Mouse (Mus musculus) MEL (cell line): Measurements from ENCODE around the gene Kcnmb2. TPM values are rescaled to one million over a fixed set of nuclear protein-coding genes. Genes with fewer than 3 reads are reported as not detected.

Experiments
- DNase-seq: peaks from one replicate; pipeline ENCODE4 v3.0.0; 2011; ENCODE audit warnings: low read depth, low spot score
- H3K27ac ChIP-seq: 2 replicates; pipeline ENCODE4 v1.5.1; 2012; ENCODE audit warnings: low read depth, mild to moderate bottlenecking, control low read depth, low read length, moderate library complexity; ENCODE audit not compliant: control insufficient read depth
- H3K27me3 ChIP-seq, 2 experiments: fragments of 150-350 bp in 1 of 2; sonication (generic) in 1 of 2; 2 replicates each; pipeline ENCODE4 v1.6.1; 2012; ENCODE audit warnings: low read length in 2 of 2, mild to moderate bottlenecking in 2 of 2, improper control_type of control experiment in 1 of 2, moderate library complexity in 1 of 2; ENCODE audit not compliant: insufficient read depth in 2 of 2, control insufficient read depth in 1 of 2
- H3K36me3 ChIP-seq, 2 experiments: 2 replicates each; pipeline ENCODE4 v1.6.1; 2012 to 2014; ENCODE audit warnings: low read length in 2 of 2, improper control_type of control experiment in 1 of 2, inconsistent platforms in 1 of 2, mild to moderate bottlenecking in 1 of 2; ENCODE audit not compliant: insufficient read depth in 2 of 2, control insufficient read depth in 1 of 2
- H3K4me1 ChIP-seq, 2 experiments: fragments of 150-350 bp in 1 of 2; sonication (generic) in 1 of 2; 2 replicates each; pipeline ENCODE4 v1.6.1; 2012; ENCODE audit warnings: low read length in 2 of 2, improper control_type of control experiment in 1 of 2, mild to moderate bottlenecking in 1 of 2; ENCODE audit not compliant: insufficient read depth in 2 of 2, control insufficient read depth in 1 of 2
- H3K4me3 ChIP-seq, 2 experiments: fragments of 150-350 bp in 1 of 2; sonication (generic) in 1 of 2; 2 replicates each; pipeline ENCODE4 v1.5.1; 2012; ENCODE audit warnings: low read depth in 2 of 2, low read length in 2 of 2, mild to moderate bottlenecking in 2 of 2, moderate library complexity in 2 of 2, control low read depth in 1 of 2, improper control_type of control experiment in 1 of 2; ENCODE audit not compliant: control insufficient read depth in 1 of 2, insufficient read depth in 1 of 2
- H3K79me2 ChIP-seq: 2 replicates; pipeline ENCODE4 v1.6.1; 2012; ENCODE audit warnings: mild to moderate bottlenecking, low read length, moderate library complexity; ENCODE audit not compliant: control insufficient read depth, poor library complexity, insufficient read depth
- H3K9ac ChIP-seq: 2 replicates; pipeline ENCODE4 v1.6.1; 2012; ENCODE audit warnings: low read depth, mild to moderate bottlenecking, control low read depth, low read length, moderate library complexity; ENCODE audit not compliant: control insufficient read depth, poor library complexity, severe bottlenecking
- H3K9me3 ChIP-seq: fragments of 150-350 bp; sonication (generic); replicated peaks from 2 replicates; pipeline ENCODE4 v1.6.1; 2012; ENCODE audit warnings: mild to moderate bottlenecking, low read length, improper control_type of control experiment, moderate library complexity; ENCODE audit not compliant: insufficient read depth
- BHLHE40 ChIP-seq: IDR thresholded peaks from 2 replicates; pipeline ENCODE4 v1.6.1; 2012; ENCODE audit warnings: low read depth, mild to moderate bottlenecking, inconsistent platforms, low read length, improper control_type of control experiment, borderline replicate concordance
- CHD1 ChIP-seq: IDR thresholded peaks from 2 replicates; pipeline ENCODE4 v1.6.1; 2012; ENCODE audit warnings: low read depth, mild to moderate bottlenecking, inconsistent platforms, low read length, improper control_type of control experiment
- CHD2 ChIP-seq: IDR thresholded peaks from 2 replicates; pipeline ENCODE4 v1.6.1; 2011; ENCODE audit warnings: low read length, improper control_type of control experiment
- CTCF ChIP-seq, 3 experiments: IDR thresholded peaks in 2 of 3; conservative IDR thresholded peaks in 1 of 3; 2 replicates each; pipeline ENCODE4 v1.5.1; 2011 to 2012; ENCODE audit warnings: low read length in 3 of 3, low read depth in 2 of 3, mild to moderate bottlenecking in 2 of 3, improper control_type of control experiment in 1 of 3, inconsistent platforms in 1 of 3, mixed read lengths in 1 of 3, moderate library complexity in 1 of 3; ENCODE audit not compliant: control insufficient read depth in 1 of 3, insufficient read depth in 1 of 3, poor library complexity in 1 of 3, severe bottlenecking in 1 of 3
- ELF1 ChIP-seq: IDR thresholded peaks from 2 replicates; pipeline ENCODE4 v1.6.1; 2014; ENCODE audit warnings: low read depth, mild to moderate bottlenecking, inconsistent platforms, low read length, improper control_type of control experiment, moderate library complexity
- ETS1 ChIP-seq: IDR thresholded peaks from 2 replicates; pipeline ENCODE4 v1.6.1; 2012; ENCODE audit warnings: low read depth, mild to moderate bottlenecking, inconsistent platforms, low read length, improper control_type of control experiment, moderate library complexity
- GATA1 ChIP-seq: IDR thresholded peaks from 2 replicates; pipeline ENCODE4 v1.6.1; 2011; ENCODE audit warnings: low read depth, low read length, improper control_type of control experiment
- KAT2A ChIP-seq: conservative IDR thresholded peaks from 2 replicates; pipeline ENCODE4 v1.6.1; 2012; ENCODE audit warnings: low read depth, low read length, improper control_type of control experiment, inconsistent platforms
- MAFK ChIP-seq: IDR thresholded peaks from 2 replicates; pipeline ENCODE4 v1.6.1; 2011; ENCODE audit warnings: low read depth, mild to moderate bottlenecking, low read length, improper control_type of control experiment, borderline replicate concordance
- MAX ChIP-seq: IDR thresholded peaks from 2 replicates; pipeline ENCODE4 v1.6.1; 2011; ENCODE audit warnings: low read length, improper control_type of control experiment
- MAZ ChIP-seq: IDR thresholded peaks from 2 replicates; pipeline ENCODE4 v1.6.1; 2012; ENCODE audit warnings: low read depth, mild to moderate bottlenecking, inconsistent platforms, low read length, improper control_type of control experiment
- MYB ChIP-seq: IDR thresholded peaks from 2 replicates; pipeline ENCODE4 v1.6.1; 2011; ENCODE audit warnings: mild to moderate bottlenecking, low read depth, low read length, improper control_type of control experiment
- NELFE ChIP-seq: IDR thresholded peaks from 2 replicates; pipeline ENCODE4 v1.6.1; 2011; ENCODE audit warnings: low read depth, low read length, improper control_type of control experiment
- NRF1 ChIP-seq: IDR thresholded peaks from 2 replicates; pipeline ENCODE4 v1.6.1; 2014; ENCODE audit warnings: low read depth, mild to moderate bottlenecking, inconsistent platforms, low read length, improper control_type of control experiment, moderate library complexity; ENCODE audit not compliant: poor library complexity, insufficient read depth, severe bottlenecking
- POLR2AphosphoS2 ChIP-seq: IDR thresholded peaks from 2 replicates; pipeline ENCODE4 v1.6.1; 2011; ENCODE audit warnings: low read length, improper control_type of control experiment
- POLR2AphosphoS5 ChIP-seq: IDR thresholded peaks from 2 replicates; pipeline ENCODE4 v1.6.1; 2012; ENCODE audit warnings: low read depth, borderline replicate concordance, mild to moderate bottlenecking, inconsistent platforms, low read length, moderate library complexity, mixed read lengths
- SIN3A ChIP-seq: IDR thresholded peaks from 2 replicates; pipeline ENCODE4 v1.6.1; 2012; ENCODE audit warnings: low read length, improper control_type of control experiment, inconsistent platforms
- TAL1 ChIP-seq: IDR thresholded peaks from 2 replicates; pipeline ENCODE4 v1.6.1; 2012; ENCODE audit warnings: mild to moderate bottlenecking, inconsistent platforms, low read length, moderate library complexity, mixed read lengths
- TBP ChIP-seq: IDR thresholded peaks from 2 replicates; pipeline ENCODE4 v1.8.0; 2011; ENCODE audit warnings: low read depth, low read length, improper control_type of control experiment
- TCF12 ChIP-seq: IDR thresholded peaks from 2 replicates; pipeline ENCODE4 v1.6.1; 2014; ENCODE audit warnings: low read depth, mild to moderate bottlenecking, inconsistent platforms, low read length, improper control_type of control experiment, moderate library complexity
- UBTF ChIP-seq: IDR thresholded peaks from 2 replicates; pipeline ENCODE4 v1.6.1; 2012; ENCODE audit warnings: low read depth, mild to moderate bottlenecking, inconsistent platforms, low read length, improper control_type of control experiment, moderate library complexity, borderline replicate concordance; ENCODE audit not compliant: insufficient read depth
- USF1 ChIP-seq: IDR thresholded peaks from 2 replicates; pipeline ENCODE4 v1.6.1; 2014; ENCODE audit warnings: low read depth, mild to moderate bottlenecking, inconsistent platforms, low read length, improper control_type of control experiment, moderate library complexity
- USF2 ChIP-seq, 2 experiments: IDR thresholded peaks; 2 replicates each; pipeline ENCODE4 v1.6.1; 2011 to 2012; ENCODE audit warnings: improper control_type of control experiment in 2 of 2, low read length in 2 of 2, borderline replicate concordance in 1 of 2, inconsistent platforms in 1 of 2, low read depth in 1 of 2, mild to moderate bottlenecking in 1 of 2; ENCODE audit not compliant: insufficient read depth in 1 of 2
- ZKSCAN1 ChIP-seq: IDR thresholded peaks from 2 replicates; pipeline ENCODE4 v1.6.1; 2012; ENCODE audit warnings: low read depth, mild to moderate bottlenecking, inconsistent platforms, low read length, improper control_type of control experiment, moderate library complexity
- ZNF384 ChIP-seq: IDR thresholded peaks from 2 replicates; pipeline ENCODE4 v1.6.1; 2012; ENCODE audit warnings: low read depth, mild to moderate bottlenecking, inconsistent platforms, low read length, improper control_type of control experiment
- polyA plus RNA-seq, 2 experiments: library from polyadenylated mRNA; stranded (reverse) in 1 of 2; unstranded in 1 of 2; fragments of >175 nt in 1 of 2; fragments of >200 nt in 1 of 2; gene quantifications; 2 replicates each; pipeline versions ENCODE4 v1.2.1 to v1.2.4; 2012; ENCODE audit warnings: low replicate concordance in 2 of 2, low read depth in 1 of 2; ENCODE audit not compliant: insufficient read length in 2 of 2, insufficient read depth in 1 of 2, missing spikeins in 1 of 2
- total RNA-seq: library from RNA; depleted of rRNA; stranded (reverse); fragments of 300-350 nt; gene quantifications from 2 replicates; pipeline ENCODE4 v1.2.3, GENCODE M21; 2012

The Kcnmb2 gene
- total and polyA plus RNA-seq, 3 experiments = not detected

DNA sequence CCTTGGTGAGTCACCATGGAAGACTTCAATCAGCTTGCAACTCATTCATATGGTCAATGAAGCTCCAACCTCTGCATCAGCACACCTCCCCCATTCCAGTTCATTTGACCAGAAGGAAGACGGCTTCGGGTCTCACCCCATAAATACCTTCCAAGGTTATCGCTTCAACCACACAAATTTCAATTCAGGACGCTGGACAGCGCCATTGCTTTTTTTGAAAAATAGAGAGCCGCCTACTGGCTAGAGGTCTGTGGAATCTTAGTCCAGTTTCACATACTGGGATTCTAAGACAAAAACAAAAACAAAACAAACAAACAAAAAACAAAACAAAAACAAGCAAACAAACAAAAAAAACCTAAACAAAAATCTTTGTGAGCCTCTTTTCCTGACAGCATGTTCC, 39.2 kb downstream of the Kcnmb2 start:
- Histone ChIP-seq H3K4me3 (no peak overlapping the region), H3K9me3 (no peaks in the 10 kb centered on the region), H3K9ac (no peak overlapping the region), H3K27me3 (no peaks in the 10 kb centered on the region), H3K27ac (no peak overlapping the region), H3K36me3 (no peaks in the 10 kb centered on the region), H3K4me1 (no peaks in the 10 kb centered on the region), H3K79me2 (no peaks in the 10 kb centered on the region)
- no peak for DNase-seq
- TF ChIP-seq TAL1 (no peak), UBTF (no peak), TBP (no peak), KAT2A (no peak), MAFK (no peak), USF2 (IDR thresholded peaks at IDR 0.05; ENCODE audit: borderline replicate concordance in 1 of 2, insufficient read depth in 1 of 2, low read depth in 1 of 2, low read length in 2 of 2) (no peak), ETS1 (no peak), CTCF (IDR thresholded peaks at IDR 0.05 in 2 of 3, conservative IDR thresholded peaks at IDR 0.05 in 1 of 3; ENCODE audit: control insufficient read depth in 1 of 3, insufficient read depth in 1 of 3, low read depth in 2 of 3, low read length in 3 of 3, poor library complexity in 1 of 3, severe bottlenecking in 1 of 3) (no peak), NRF1 (no peak), CHD2 (no peak), CHD1 (no peak), MAZ (no peak), MAX (no peak)

DNA sequence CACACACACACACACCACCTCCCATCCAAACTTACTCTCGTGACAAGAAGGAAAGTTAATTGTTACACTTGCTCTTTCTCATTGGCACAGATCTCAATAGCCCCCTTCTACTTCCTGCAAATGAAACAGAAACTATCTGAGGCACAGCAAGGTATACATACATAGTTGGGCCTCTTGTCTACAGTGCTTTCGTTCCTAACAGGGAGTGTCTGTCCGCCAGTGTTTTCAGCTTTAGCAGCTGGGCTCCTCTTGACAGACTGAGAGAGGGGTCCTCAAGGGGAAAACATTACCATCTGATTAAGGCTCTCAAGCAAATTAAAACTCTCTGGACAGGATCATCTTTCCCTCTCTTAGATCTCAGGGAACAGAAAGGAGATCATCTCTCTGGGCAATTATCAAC, 51.9 kb downstream of the Kcnmb2 start:
- TF ChIP-seq GATA1 = no peak
- TF ChIP-seq ZNF384 = no peak
- TF ChIP-seq MYB = no peak
- no peak for TF ChIP-seq USF2 (IDR thresholded peaks at IDR 0.05; ENCODE audit: borderline replicate concordance in 1 of 2, insufficient read depth in 1 of 2, low read depth in 1 of 2, low read length in 2 of 2)
- TF ChIP-seq ELF1 = no peak
- no peak for TF ChIP-seq SIN3A
- TF ChIP-seq ZKSCAN1 = no peak
- no peak for TF ChIP-seq MAZ
- no peak for TF ChIP-seq NELFE
- no peak for TF ChIP-seq MAX
- TF ChIP-seq NRF1 = no peak
- TF ChIP-seq POLR2AphosphoS5 = no peak
- no peak for TF ChIP-seq CTCF (IDR thresholded peaks at IDR 0.05 in 2 of 3, conservative IDR thresholded peaks at IDR 0.05 in 1 of 3; ENCODE audit: control insufficient read depth in 1 of 3, insufficient read depth in 1 of 3, low read depth in 2 of 3, low read length in 3 of 3, poor library complexity in 1 of 3, severe bottlenecking in 1 of 3)
- no peak for TF ChIP-seq POLR2AphosphoS2
- TF ChIP-seq BHLHE40 = no peak
- no peak for TF ChIP-seq TCF12
- no peak for TF ChIP-seq USF1
- TF ChIP-seq, all 39 proteins: peak for 0
- Histone ChIP-seq H3K9ac (no peak overlapping the region), H3K36me3 (no peaks in the 10 kb centered on the region), H3K4me1 (no peaks in the 10 kb centered on the region), H3K27me3 (no peaks in the 10 kb centered on the region), H3K9me3 (no peaks in the 10 kb centered on the region), H3K79me2 (no peaks in the 10 kb centered on the region), H3K27ac (no peak overlapping the region), H3K4me3 (no peak overlapping the region)
- DNase-seq = no peak
